Mouse (Mus musculus) T-helper 2 cell (primary cell): ENCODE data around the gene Hpf1.

Source experiments
- in situ Hi-C: fragments of 300-600 bp; cut with MboI, MseI; formaldehyde crosslinking; loops from one replicate; pipeline ENCODE4 v1.15.1; 2025; ENCODE audit warnings: high pct_unique_total_duplicates

Hpf1 gene

GRCm38 (mm10) chr8:60889843-60890519, at the start of gene Hpf1:
Gene Hpf1 (plus strand): TSS chr8:60890418.
- in situ Hi-C loops, result loop anchor here (25.0 kb wide), 1 partner anchor 1047 kb away; the partner anchor contains the start of gene Ddx60

GRCm38 (mm10) chr8:60842388-60842787, 47.8 kb upstream of the Hpf1 start:
- in situ Hi-C loops, result no loop called here

- in situ Hi-C loops, result no loop called here
These were observed 32.7 kb upstream of the Hpf1 start for GRCm38 (mm10) chr8:60857559-60857958.

- in situ Hi-C loops, result no loop called here
These were observed 32.1 kb upstream of the Hpf1 start for GRCm38 (mm10) chr8:60858091-60858490.

- in situ Hi-C loops, result no loop called here
These were observed 31.2 kb upstream of the Hpf1 start for GRCm38 (mm10) chr8:60858911-60859476.

- in situ Hi-C loops, result loop anchor here (10.0 kb wide), 1 partner anchor 355 kb away; the partner anchor contains the start of genes Aadat and Gm10283
These were observed 30.6 kb upstream of the Hpf1 start for GRCm38 (mm10) chr8:60859605-60860004.

- in situ Hi-C loops, result loop anchor here (10.0 kb wide), 1 partner anchor 356 kb away; the partner anchor contains the start of genes Aadat and Gm10283
These were observed 29.5 kb upstream of the Hpf1 start for GRCm38 (mm10) chr8:60860749-60861148.

GRCm38 (mm10) chr8:60861783-60862182, 28.4 kb upstream of the Hpf1 start:
- in situ Hi-C loops, result loop anchor here (10.0 kb wide), 1 partner anchor 357 kb away; the partner anchor contains the start of genes Aadat and Gm10283

GRCm38 (mm10) chr8:60864875-60865274, 25.3 kb upstream of the Hpf1 start:
- in situ Hi-C loops, result loop anchor here (10.0 kb wide), 1 partner anchor 360 kb away; the partner anchor contains the start of genes Aadat and Gm10283

- in situ Hi-C loops, result loop anchor here (10.0 kb wide), 1 partner anchor 361 kb away; the partner anchor contains the start of genes Aadat and Gm10283
These were observed 24.6 kb upstream of the Hpf1 start for GRCm38 (mm10) chr8:60865504-60866114.

- in situ Hi-C loops, result loop anchor here (10.0 kb wide), 1 partner anchor 363 kb away; the partner anchor contains the start of genes Aadat and Gm10283
These were observed 22.6 kb upstream of the Hpf1 start for GRCm38 (mm10) chr8:60867468-60868115.

GRCm38 (mm10) chr8:60868236-60868965, 21.8 kb upstream of the Hpf1 start:
- in situ Hi-C loops, result loop anchor here (10.0 kb wide), 1 partner anchor 364 kb away; the partner anchor contains the start of genes Aadat and Gm10283

GRCm38 (mm10) chr8:60869761-60870160, 20.5 kb upstream of the Hpf1 start:
- in situ Hi-C loops, result loop anchor here (5.0 to 10.0 kb wide), 2 partner anchors 247 to 365 kb away; partner anchors contain the start of genes Aadat and Gm10283

- in situ Hi-C loops, result loop anchor here (5.0 kb wide), 1 partner anchor 248 kb away; no protein-coding TSS in a partner anchor
These were observed 19.7 kb upstream of the Hpf1 start for GRCm38 (mm10) chr8:60870231-60871193.

GRCm38 (mm10) chr8:60878617-60879016, 11.6 kb upstream of the Hpf1 start:
- in situ Hi-C loops, result loop anchor here (25.0 kb wide), 1 partner anchor 1059 kb away; the partner anchor contains the start of gene Ddx60

- in situ Hi-C loops, result loop anchor here (25.0 kb wide), 1 partner anchor 1054 kb away; the partner anchor contains the start of gene Ddx60
These were observed 6.6 kb upstream of the Hpf1 start for GRCm38 (mm10) chr8:60883419-60884137.

- in situ Hi-C loops, result loop anchor here (25.0 kb wide), 1 partner anchor 1051 kb away; the partner anchor contains the start of gene Ddx60
These were observed 3.5 kb upstream of the Hpf1 start for GRCm38 (mm10) chr8:60886736-60887135.

GRCm38 (mm10) chr8:60889131-60889842, 931 bp upstream of the Hpf1 start:
- in situ Hi-C loops, result loop anchor here (25.0 kb wide), 1 partner anchor 1048 kb away; the partner anchor contains the start of gene Ddx60
